Mouse (Mus musculus) embryonic facial prominence, embryonic 13.5 days (tissue): ENCODE measurements around the gene Gpr157. TPM values are rescaled to one million over a fixed set of nuclear protein-coding genes. Genes with fewer than 3 reads are reported as not detected.

Experiments
- ATAC-seq: fragments of 200-750 bp; cut with Nextera tagmentation; 2 replicates; pipeline ENCODE4 v1.8.0; 2017; ENCODE audit warnings: low read depth; ENCODE audit not compliant: insufficient number of reproducible peaks, insufficient read depth, low FRiP score, low TSS enrichment
- H3K27ac ChIP-seq: fragments of 300-500 bp; sonication (generic); 2 replicates; pipeline ENCODE4 v1.5.1; 2015; ENCODE audit warnings: moderate library complexity, mild to moderate bottlenecking, inconsistent platforms
- H3K27me3 ChIP-seq: fragments of 300-500 bp; sonication (generic); 2 replicates; pipeline ENCODE4 v1.6.1; 2015; ENCODE audit warnings: mild to moderate bottlenecking, inconsistent platforms
- H3K36me3 ChIP-seq: fragments of 300-500 bp; sonication (generic); 2 replicates; pipeline ENCODE4 v1.6.1; 2015; ENCODE audit warnings: mild to moderate bottlenecking, inconsistent platforms
- H3K4me1 ChIP-seq: fragments of 300-500 bp; sonication (generic); 2 replicates; pipeline ENCODE4 v1.6.1; 2015; ENCODE audit warnings: inconsistent platforms
- H3K4me2 ChIP-seq: fragments of 300-500 bp; sonication (generic); 2 replicates; pipeline ENCODE4 v1.6.1; 2015; ENCODE audit warnings: moderate library complexity, mild to moderate bottlenecking, inconsistent platforms
- H3K4me3 ChIP-seq: fragments of 300-500 bp; sonication (generic); 2 replicates; pipeline ENCODE4 v1.5.1; 2015; ENCODE audit warnings: mild to moderate bottlenecking, inconsistent platforms
- H3K9ac ChIP-seq: fragments of 300-500 bp; sonication (generic); 2 replicates; pipeline ENCODE4 v1.6.1; 2015; ENCODE audit warnings: mild to moderate bottlenecking, inconsistent platforms
- H3K9me3 ChIP-seq: fragments of 300-500 bp; sonication (generic); 2 replicates; pipeline ENCODE4 v1.6.1; 2016; ENCODE audit warnings: inconsistent platforms
- WGBS: fragments of 180-500 bp; shearing (Covaris S2); methylation state at CpG from one replicate; pipeline ENCODE4 v1.1.7; 2015; ENCODE audit warnings: mixed read lengths; 5-methylcytosine and 5-hydroxymethylcytosine counted together
- polyA plus RNA-seq: library from polyadenylated mRNA; unstranded; fragments of >200 nt; fragmentation: Nextera tagmentation; extraction: Ambion mirVana; gene quantifications from 2 replicates; pipeline ENCODE4 v1.2.1, GENCODE M21; 2015

Gpr157 gene
- polyA plus RNA-seq, 1 experiment from 2014 or later: 1.5 TPM

- H3K27me3 ChIP-seq: peaks cover 40% of the 10 kb centered on the region
- H3K27ac ChIP-seq: no peak overlapping the region
- H3K4me2 ChIP-seq: no peak overlapping the region
- H3K9ac ChIP-seq: no peak overlapping the region
- no peak for ATAC-seq
- WGBS: 78% methylated on average over 3 of the region's 3 CpGs
- peaks cover 18% of the 10 kb centered on the region for H3K4me1 ChIP-seq
- no peaks in the 10 kb centered on the region for H3K36me3 ChIP-seq
- no peak overlapping the region for H3K4me3 ChIP-seq
- H3K9me3 ChIP-seq: no peaks in the 10 kb centered on the region
Observed at GRCm38 (mm10) chr4:150052380-150052779, 34.8 kb upstream of the Gpr157 start.

- H3K4me2 ChIP-seq: no peak overlapping the region
- no peaks in the 10 kb centered on the region for H3K36me3 ChIP-seq
- WGBS: 76% methylated on average over 7 of the region's 7 CpGs
- no peak overlapping the region for H3K4me3 ChIP-seq
- H3K27ac ChIP-seq: no peak overlapping the region
- H3K9me3 ChIP-seq: no peaks in the 10 kb centered on the region
- H3K9ac ChIP-seq: no peak overlapping the region
- ATAC-seq: no peak
- peaks cover 4% of the 10 kb centered on the region; the same call in 1 of the 2 replicates for H3K27me3 ChIP-seq
- H3K4me1 ChIP-seq: peaks cover 18% of the 10 kb centered on the region
Observed at GRCm38 (mm10) chr4:150056171-150056570, 31.0 kb upstream of the Gpr157 start.

- H3K36me3 ChIP-seq: no peaks in the 10 kb centered on the region
- H3K4me1 ChIP-seq: peaks cover 29% of the 10 kb centered on the region
- no peaks in the 10 kb centered on the region for H3K9me3 ChIP-seq
- no peaks in the 10 kb centered on the region for H3K27me3 ChIP-seq
- no peak overlapping the region for H3K27ac ChIP-seq
- H3K4me2 ChIP-seq: no peak overlapping the region
- no peak overlapping the region for H3K9ac ChIP-seq
- 90% methylated on average over 12 of the region's 12 CpGs for WGBS
- ATAC-seq: no peak
- H3K4me3 ChIP-seq: no peak overlapping the region
Observed at GRCm38 (mm10) chr4:150057722-150058121, 29.4 kb upstream of the Gpr157 start.

GRCm38 (mm10) chr4:150059841-150060468 lies 27.2 kb upstream of the Gpr157 start:
- ATAC-seq: no peak
- Histone ChIP-seq H3K4me1 (peaks cover 29% of the 10 kb centered on the region), H3K4me2 (no peak overlapping the region), H3K36me3 (no peaks in the 10 kb centered on the region), H3K27ac (peak overlapping the region; percentile 60), H3K4me3 (no peak overlapping the region), H3K9ac (peak overlapping the region; percentile 36; the same call in 1 of the 2 replicates), H3K27me3 (no peaks in the 10 kb centered on the region), H3K9me3 (no peaks in the 10 kb centered on the region)
- WGBS: 36% methylated on average over 9 of the region's 9 CpGs

- no peak for ATAC-seq
- 74% methylated on average over 23 of the region's 23 CpGs for WGBS
- Histone ChIP-seq H3K9me3 (no peaks in the 10 kb centered on the region), H3K27me3 (no peaks in the 10 kb centered on the region), H3K4me1 (peaks cover 29% of the 10 kb centered on the region), H3K36me3 (no peaks in the 10 kb centered on the region), H3K27ac (peak overlapping the region; percentile 60), H3K4me2 (no peak overlapping the region), H3K4me3 (no peak overlapping the region), H3K9ac (peak overlapping the region; percentile 36)
Observed at GRCm38 (mm10) chr4:150060469-150061170, 26.5 kb upstream of the Gpr157 start.

- Histone ChIP-seq H3K9me3 (no peaks in the 10 kb centered on the region), H3K4me3 (no peak overlapping the region), H3K9ac (0 out of 2 replicates have a peak overlapping the region, but pooled peaks have one; percentile 36), H3K4me2 (no peak overlapping the region), H3K36me3 (no peaks in the 10 kb centered on the region), H3K27me3 (no peaks in the 10 kb centered on the region), H3K27ac (peak overlapping the region; percentile 60), H3K4me1 (peaks cover 29% of the 10 kb centered on the region)
- WGBS: 71% methylated on average over 16 of the region's 16 CpGs
- ATAC-seq: 0 out of 2 replicates have a peak, but pooled peaks have one; percentile 8
Observed at GRCm38 (mm10) chr4:150061432-150062225, 25.5 kb upstream of the Gpr157 start.

GRCm38 (mm10) chr4:150066706-150067323 lies 20.4 kb upstream of the Gpr157 start:
- 83% methylated on average over 17 of the region's 17 CpGs for WGBS

GRCm38 (mm10) chr4:150068216-150068615 lies 18.9 kb upstream of the Gpr157 start:
- Histone ChIP-seq H3K9ac (no peak overlapping the region), H3K27me3 (no peaks in the 10 kb centered on the region), H3K9me3 (no peaks in the 10 kb centered on the region), H3K27ac (no peak overlapping the region), H3K4me2 (no peak overlapping the region), H3K4me1 (peaks cover 6% of the 10 kb centered on the region; the same call in 1 of the 2 replicates), H3K4me3 (no peak overlapping the region), H3K36me3 (no peaks in the 10 kb centered on the region)
- ATAC-seq: no peak
- WGBS: 70% methylated on average over 12 of the region's 12 CpGs

More at GRCm38 (mm10) chr4:150066706-150067323, 20.4 kb upstream of the Gpr157 start:
- H3K36me3 ChIP-seq: no peaks in the 10 kb centered on the region
- no peak overlapping the region for H3K4me2 ChIP-seq
- no peaks in the 10 kb centered on the region for H3K27me3 ChIP-seq
- no peak overlapping the region for H3K9ac ChIP-seq
- no peaks in the 10 kb centered on the region for H3K9me3 ChIP-seq
- H3K4me3 ChIP-seq: no peak overlapping the region
- peaks cover 11% of the 10 kb centered on the region for H3K4me1 ChIP-seq
- ATAC-seq: no peak
- H3K27ac ChIP-seq: no peak overlapping the region

GRCm38 (mm10) chr4:150070136-150070535 lies 17.0 kb upstream of the Gpr157 start:
- WGBS: 27% methylated on average over 8 of the region's 8 CpGs
- Histone ChIP-seq H3K27ac (no peak overlapping the region), H3K27me3 (no peaks in the 10 kb centered on the region), H3K9ac (no peak overlapping the region), H3K4me2 (no peak overlapping the region), H3K36me3 (no peaks in the 10 kb centered on the region), H3K4me3 (no peak overlapping the region), H3K9me3 (no peaks in the 10 kb centered on the region), H3K4me1 (peaks cover 6% of the 10 kb centered on the region; the same call in 1 of the 2 replicates)
- no peak; the same call in 1 of the 2 replicates for ATAC-seq

- Histone ChIP-seq H3K9ac (no peak overlapping the region), H3K36me3 (no peaks in the 10 kb centered on the region), H3K27ac (no peak overlapping the region)
Observed at GRCm38 (mm10) chr4:150072416-150073101, 14.6 kb upstream of the Gpr157 start.

GRCm38 (mm10) chr4:150073102-150073473 lies 14.1 kb upstream of the Gpr157 start:
- WGBS: 16% methylated on average over 8 of the region's 8 CpGs
- no peaks in the 10 kb centered on the region for H3K27me3 ChIP-seq
- no peak for ATAC-seq
- peaks cover 13% of the 10 kb centered on the region for H3K4me1 ChIP-seq
- H3K36me3 ChIP-seq: no peaks in the 10 kb centered on the region
- no peak overlapping the region for H3K9ac ChIP-seq
- H3K27ac ChIP-seq: no peak overlapping the region
- H3K4me2 ChIP-seq: no peak overlapping the region
- no peak overlapping the region for H3K4me3 ChIP-seq
- H3K9me3 ChIP-seq: no peaks in the 10 kb centered on the region

More at GRCm38 (mm10) chr4:150072416-150073101, 14.6 kb upstream of the Gpr157 start:
- ATAC-seq: no peak
- H3K9me3 ChIP-seq: no peaks in the 10 kb centered on the region
- no peak overlapping the region for H3K4me2 ChIP-seq
- H3K4me3 ChIP-seq: no peak overlapping the region
- WGBS: 55% methylated on average over 15 of the region's 15 CpGs
- H3K27me3 ChIP-seq: no peaks in the 10 kb centered on the region
- H3K4me1 ChIP-seq: peaks cover 13% of the 10 kb centered on the region
